Mouse (Mus musculus) splenic B cell, adult 2 months (primary cell): Measurements from ENCODE around the gene Crnkl1.

Source experiments
- DNase-seq: peaks from one replicate; pipeline ENCODE4 v3.0.0-alpha.2; 2011; ENCODE audit warnings: low read depth, low spot score
- H3K27me3 ChIP-seq: 2 replicates; pipeline ENCODE4 v1.6.1; 2012; ENCODE audit warnings: mild to moderate bottlenecking, low read length, moderate library complexity, mixed read lengths; ENCODE audit not compliant: control insufficient read depth, poor library complexity, insufficient read depth, severe bottlenecking
- H3K36me3 ChIP-seq: 2 replicates; pipeline ENCODE4 v1.6.1; 2012; ENCODE audit warnings: mild to moderate bottlenecking, low read length, moderate library complexity, mixed read lengths; ENCODE audit not compliant: control insufficient read depth, poor library complexity, insufficient read depth, severe bottlenecking

The Crnkl1 gene

GRCm38 (mm10) chr2:145898106-145898505, 36.7 kb downstream of the Crnkl1 start:
- no peak for DNase-seq

GRCm38 (mm10) chr2:145893756-145894155, 41.1 kb downstream of the Crnkl1 start:
- no peak for DNase-seq
- Histone ChIP-seq H3K27me3 (no peaks in the 10 kb centered on the region), H3K36me3 (no peaks in the 10 kb centered on the region)

More at GRCm38 (mm10) chr2:145898106-145898505, 36.7 kb downstream of the Crnkl1 start:
- Histone ChIP-seq H3K27me3 (no peaks in the 10 kb centered on the region), H3K36me3 (no peaks in the 10 kb centered on the region)

- H3K27me3 ChIP-seq = no peaks in the 10 kb centered on the region
- DNase-seq = no peak
- H3K36me3 ChIP-seq = no peaks in the 10 kb centered on the region
Measured at GRCm38 (mm10) chr2:145890571-145890970, 44.2 kb downstream of the Crnkl1 start.

GRCm38 (mm10) chr2:145888766-145889480, 45.9 kb downstream of the Crnkl1 start:
- no peak for DNase-seq
- no peaks in the 10 kb centered on the region for H3K27me3 ChIP-seq
- H3K36me3 ChIP-seq = no peaks in the 10 kb centered on the region

GRCm38 (mm10) chr2:145887937-145888765, 46.7 kb downstream of the Crnkl1 start:
- H3K36me3 ChIP-seq = no peaks in the 10 kb centered on the region
- no peaks in the 10 kb centered on the region for H3K27me3 ChIP-seq
- peak; percentile 23 for DNase-seq

GRCm38 (mm10) chr2:145884913-145885785, 49.7 kb downstream of the Crnkl1 start:
- Histone ChIP-seq H3K36me3 (no peaks in the 10 kb centered on the region), H3K27me3 (no peaks in the 10 kb centered on the region)
- DNase-seq = no peak

GRCm38 (mm10) chr2:145884036-145884912, 50.5 kb downstream of the Crnkl1 start:
- H3K36me3 ChIP-seq = no peaks in the 10 kb centered on the region
- DNase-seq = no peak
- H3K27me3 ChIP-seq = no peaks in the 10 kb centered on the region

GRCm38 (mm10) chr2:145882398-145882797, 52.4 kb downstream of the Crnkl1 start:
- DNase-seq = no peak
- Histone ChIP-seq H3K36me3 (no peaks in the 10 kb centered on the region), H3K27me3 (no peaks in the 10 kb centered on the region)

- Histone ChIP-seq H3K36me3 (no peaks in the 10 kb centered on the region), H3K27me3 (no peaks in the 10 kb centered on the region)
- DNase-seq = no peak
Measured at GRCm38 (mm10) chr2:145881932-145882331, 52.9 kb downstream of the Crnkl1 start.

- no peaks in the 10 kb centered on the region for H3K36me3 ChIP-seq
- no peak for DNase-seq
- H3K27me3 ChIP-seq = no peaks in the 10 kb centered on the region
Measured at GRCm38 (mm10) chr2:145880887-145881747, 53.7 kb downstream of the Crnkl1 start.

- no peaks in the 10 kb centered on the region for H3K27me3 ChIP-seq
- H3K36me3 ChIP-seq = no peaks in the 10 kb centered on the region
- no peak for DNase-seq
Measured at GRCm38 (mm10) chr2:145877191-145877590, 57.6 kb downstream of the Crnkl1 start.

- no peaks in the 10 kb centered on the region for H3K36me3 ChIP-seq
- no peaks in the 10 kb centered on the region for H3K27me3 ChIP-seq
- DNase-seq = no peak
Measured at GRCm38 (mm10) chr2:145874879-145875482, 59.8 kb downstream of the Crnkl1 start.

GRCm38 (mm10) chr2:145873953-145874352, 60.9 kb downstream of the Crnkl1 start:
- no peak for DNase-seq
- Histone ChIP-seq H3K27me3 (no peaks in the 10 kb centered on the region), H3K36me3 (no peaks in the 10 kb centered on the region)
